Mouse (Mus musculus) B cell, adult (primary cell): Measurements from ENCODE around the gene Ctss. TPM values are rescaled to one million over a fixed set of nuclear protein-coding genes. Genes with fewer than 3 reads are reported as not detected.

ENCODE experiments used
- total RNA-seq: library from RNA; stranded (reverse); gene quantifications from 4 replicates; pipeline ENCODE4 v1.2.4, GENCODE M21; 2023; ENCODE audit not compliant: inconsistent age

Ctss gene
- total RNA-seq = 450 to 511 TPM (median 488 TPM) in 4 replicates

DNA sequence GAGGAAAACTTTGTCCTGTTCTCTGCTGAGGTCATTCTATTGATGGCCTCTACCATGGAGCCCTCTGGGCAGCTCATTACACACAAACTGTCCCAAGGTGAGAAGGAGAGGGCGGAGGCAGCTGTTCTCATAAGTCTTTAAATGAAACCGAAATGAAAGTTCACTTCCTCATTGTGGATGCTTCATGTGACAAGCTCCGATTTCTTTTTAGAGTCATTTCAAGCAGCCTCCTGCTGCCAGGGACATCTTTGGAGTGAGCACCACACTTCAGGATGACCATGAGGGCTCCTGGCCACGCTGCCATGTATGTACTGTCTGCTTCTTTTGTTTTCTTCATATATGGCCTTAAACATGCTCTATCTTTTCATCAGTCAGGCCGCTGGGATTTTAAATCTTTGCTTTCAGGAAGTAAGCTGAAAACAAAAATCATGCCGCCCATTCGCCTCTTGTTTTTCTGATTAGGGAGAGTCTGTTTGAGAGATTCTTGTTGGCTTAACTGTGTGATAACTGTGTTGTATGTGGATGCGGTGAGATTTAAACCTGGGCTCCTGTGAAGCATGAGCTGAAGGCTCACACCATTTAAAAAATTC, at the start of gene Ctss:
TSS of gene Ctss (plus strand) at position 165 of the 590 bp plus-strand sequence.

DNA sequence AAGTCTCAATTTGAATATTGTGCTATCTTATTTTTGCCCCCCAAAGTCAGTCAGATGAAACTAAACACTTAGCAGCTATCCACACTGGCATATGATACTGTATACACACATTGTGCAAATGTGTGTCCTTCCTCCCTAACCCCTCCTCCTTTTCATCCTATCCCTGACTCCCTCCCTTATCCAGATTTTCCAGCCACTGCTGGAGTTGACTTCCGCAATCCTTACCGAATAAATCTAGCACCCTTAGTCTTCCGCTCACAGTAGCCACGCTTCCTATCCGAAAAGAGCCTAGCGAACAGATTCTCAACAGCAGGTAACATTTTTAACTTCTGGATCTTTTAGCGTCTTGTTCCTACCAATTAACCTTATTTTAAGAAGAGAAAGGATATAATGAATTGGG, 27.6 kb upstream of the Ctss start, which contains the start of gene Ctsk:
TSS of gene Ctsk (plus strand) at position 233 of the 400 bp plus-strand sequence.

DNA sequence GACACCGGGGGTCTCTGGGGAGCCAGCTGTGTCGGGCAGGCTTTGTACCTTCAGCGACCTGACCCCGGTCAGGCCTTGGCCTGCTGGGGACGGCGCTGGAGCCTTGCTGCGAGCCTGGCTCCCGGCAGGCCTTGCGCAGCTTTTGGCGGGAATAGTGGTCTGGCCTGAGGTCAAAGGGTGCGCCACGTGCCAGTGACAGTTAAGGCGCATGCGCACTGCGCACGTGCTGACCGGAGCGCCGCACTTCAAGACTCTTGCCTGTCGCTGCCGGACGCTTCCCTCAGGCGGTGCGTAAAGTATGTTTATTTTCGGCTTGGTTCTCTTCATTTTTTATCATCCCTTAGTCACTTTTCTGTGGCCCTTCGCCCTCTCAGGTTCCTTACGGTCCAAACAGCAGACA, 32.9 kb downstream of the Ctss start, which contains the start of gene Hormad1:
TSS of gene Hormad1 (plus strand) at position 241 of the 400 bp plus-strand sequence.

DNA sequence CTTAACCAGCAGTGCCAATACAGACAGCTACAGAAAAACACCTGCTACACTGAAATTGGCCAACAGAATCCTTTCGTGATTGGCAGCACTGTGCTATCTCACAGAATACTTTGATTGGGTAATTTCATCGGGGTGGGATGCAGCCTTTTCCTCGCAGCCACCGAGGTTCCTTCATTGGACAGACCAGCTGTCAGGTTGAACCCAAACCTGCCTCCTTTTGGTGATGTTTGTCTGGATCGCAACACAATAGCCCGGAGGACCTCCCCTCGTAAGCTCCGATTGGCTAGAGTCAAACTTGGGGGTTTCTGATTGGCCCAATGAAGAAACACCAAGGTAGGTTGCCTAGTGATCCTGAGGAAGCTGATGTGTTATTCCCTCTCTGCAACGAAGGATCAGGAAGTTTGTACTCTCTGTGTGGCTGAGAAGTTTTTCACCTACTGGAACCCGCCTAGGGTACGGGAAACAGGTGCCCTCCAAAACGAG, 62.1 kb downstream of the Ctss start, which contains the start of gene Golph3l:
TSS of gene Golph3l (plus strand) at position 331 of the 483 bp plus-strand sequence.

Other genes with a start within 250 kb of the Ctss start
- 32.4 to 40.2 TPM (median 36.0 TPM) in 4 replicates for gene Mindy1, start 245.4 kb upstream of the Ctss start, total RNA-seq
- gene Prune1, start 244.7 kb upstream of the Ctss start, total RNA-seq = 9.9 to 11.6 TPM (median 11.1 TPM) in 4 replicates
- gene Anxa9, start 219.6 kb upstream of the Ctss start, total RNA-seq = 1.2 to 2.2 TPM (median 2.0 TPM) in 4 replicates
- gene Cers2, start 212.0 kb upstream of the Ctss start, total RNA-seq = 121 to 134 TPM (median 130 TPM) in 4 replicates
- 31.4 to 38.1 TPM (median 33.0 TPM) in 4 replicates for gene Setdb1, start 169.6 kb upstream of the Ctss start, total RNA-seq
- not detected in 4 replicates for gene 4930558C23Rik, start 123.9 kb upstream of the Ctss start, total RNA-seq
- gene Arnt, start 92.4 kb upstream of the Ctss start, total RNA-seq = 79.2 to 85.4 TPM (median 82.6 TPM) in 4 replicates
- 1.4 to 2.4 TPM (median 2.0 TPM) in 4 replicates for gene Ctsk, start 27.5 kb upstream of the Ctss start, total RNA-seq
- gene Hormad1, start 32.9 kb downstream of the Ctss start, total RNA-seq = not detected in 4 replicates
- gene Golph3l, start 62.1 kb downstream of the Ctss start, total RNA-seq = 25.8 to 31.8 TPM (median 27.8 TPM) in 4 replicates
- gene Ensa, start 98.2 kb downstream of the Ctss start, total RNA-seq = 116 to 120 TPM (median 118 TPM) in 4 replicates
- gene Mcl1, start 132.0 kb downstream of the Ctss start, total RNA-seq = 360 to 419 TPM (median 383 TPM) in 4 replicates
- gene Adamtsl4, start 161.1 kb downstream of the Ctss start, total RNA-seq = 10.1 to 18.8 TPM (median 14.3 TPM) in 4 replicates
- gene Ecm1, start 212.8 kb downstream of the Ctss start, total RNA-seq = 8.9 to 11.2 TPM (median 9.7 TPM) in 4 replicates
- gene Tars2, start 233.4 kb downstream of the Ctss start, total RNA-seq = 84.3 to 86.3 TPM (median 84.9 TPM) in 4 replicates